In the genomic region with DNA sequence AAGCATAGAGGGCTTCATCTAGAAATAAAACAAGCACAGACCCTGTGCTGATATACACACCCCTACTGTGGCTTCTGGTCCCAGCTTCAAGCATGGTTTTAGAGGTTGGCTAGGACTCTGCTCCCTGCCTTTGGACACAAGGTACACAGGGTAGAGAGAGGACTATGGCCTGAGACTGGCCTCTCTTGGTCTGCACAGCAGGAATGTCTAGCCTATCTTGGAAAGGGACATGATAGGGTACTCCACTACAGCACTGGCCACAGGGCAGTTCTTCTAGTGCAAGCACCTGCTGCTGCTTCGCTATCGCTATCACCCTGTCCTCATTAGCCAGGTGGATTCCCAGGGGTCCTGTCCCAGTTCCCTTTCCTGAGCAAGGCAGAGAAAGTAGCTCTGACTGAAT, we compare ENCODE assay signal across 1 mouse cellular context.
TF ChIP-seq lines count a peak whose summit lies in the region.

No protein-coding gene starts in this region.

TF ChIP-seq in CH12.LX, 34 proteins besides CTCF, POLR2A, EP300 and RAD21:
- no peak for TF ChIP-seq TCF12 (IDR thresholded peaks at IDR 0.05; ENCODE audit: low read depth, low read length)
- TF ChIP-seq ZC3H11A (IDR thresholded peaks at IDR 0.05; ENCODE audit: low read depth, low read length), result no peak
- no peak for TF ChIP-seq ETS1 (conservative IDR thresholded peaks at IDR 0.05; ENCODE audit: low read depth, low read length)
- no peak for TF ChIP-seq UBTF (IDR thresholded peaks at IDR 0.05; ENCODE audit: low read depth, low read length)
- TF ChIP-seq RCOR1 (conservative IDR thresholded peaks at IDR 0.05; ENCODE audit: low read depth, low read length), result no peak
- no peak for TF ChIP-seq HCFC1 (IDR thresholded peaks at IDR 0.05; ENCODE audit: low read depth, low read length)
- 0 out of 2 replicates have a peak, but pooled peaks have one; percentile 14 for TF ChIP-seq IRF4 (IDR thresholded peaks at IDR 0.05; ENCODE audit: low read depth, low read length)
- no peak for TF ChIP-seq KAT2A (IDR thresholded peaks at IDR 0.05; ENCODE audit: insufficient replicate concordance, low read length)
